Mouse (Mus musculus): ENCODE measurements around the gene Slc13a5. TPM values are rescaled to one million over a fixed set of nuclear protein-coding genes. Genes with fewer than 3 reads are reported as not detected.

Gene Slc13a5
- polyA plus RNA-seq, 1 experiment from 2014 or later = 0.35 TPM

- no peak overlapping the region for H3K4me3 ChIP-seq (ENCODE audit: low read length)
- no peak for ATAC-seq (ENCODE audit: low read depth)
- no peak overlapping the region for H3K4me2 ChIP-seq (ENCODE audit: low read depth, low read length)
- H3K36me3 ChIP-seq (ENCODE audit: control insufficient read depth, insufficient read depth, low read length) = no peaks in the 10 kb centered on the region
- H3K9me3 ChIP-seq (ENCODE audit: control insufficient read depth, low read length) = no peaks in the 10 kb centered on the region
- 82% methylated on average over 7 of the region's 7 CpGs for WGBS
- H3K9ac ChIP-seq (ENCODE audit: low read length) = no peak overlapping the region
- no peaks in the 10 kb centered on the region for H3K4me1 ChIP-seq (replicated peaks; ENCODE audit: control insufficient read depth, insufficient read depth, low read length)
- no peak overlapping the region for H3K27ac ChIP-seq (ENCODE audit: low read length)
- H3K27me3 ChIP-seq (ENCODE audit: control insufficient read depth, insufficient read depth, low read depth, low read length) = no peaks in the 10 kb centered on the region
Measured at GRCm38 (mm10) chr11:72232068-72232467, 35.0 kb downstream of the Slc13a5 start.

- H3K9ac ChIP-seq (ENCODE audit: low read length) = no peak overlapping the region
- WGBS = 88% methylated on average over 4 of the region's 4 CpGs
Measured at GRCm38 (mm10) chr11:72228513-72228912, 38.5 kb downstream of the Slc13a5 start.

GRCm38 (mm10) chr11:72226901-72227300, 40.1 kb downstream of the Slc13a5 start:
- no peak for ATAC-seq (ENCODE audit: low read depth)
- Histone ChIP-seq H3K36me3 (ENCODE audit: control insufficient read depth, insufficient read depth, low read length) (no peaks in the 10 kb centered on the region), H3K9me3 (ENCODE audit: control insufficient read depth, low read length) (no peaks in the 10 kb centered on the region), H3K4me2 (ENCODE audit: low read depth, low read length) (no peak overlapping the region), H3K4me1 (replicated peaks; ENCODE audit: control insufficient read depth, insufficient read depth, low read length) (no peaks in the 10 kb centered on the region), H3K4me3 (ENCODE audit: low read length) (no peak overlapping the region), H3K27me3 (ENCODE audit: control insufficient read depth, insufficient read depth, low read depth, low read length) (no peaks in the 10 kb centered on the region), H3K9ac (ENCODE audit: low read length) (no peak overlapping the region), H3K27ac (ENCODE audit: low read length) (no peak overlapping the region)
- 74% methylated on average over 6 of the region's 6 CpGs for WGBS

More at GRCm38 (mm10) chr11:72228513-72228912, 38.5 kb downstream of the Slc13a5 start:
- H3K27ac ChIP-seq (ENCODE audit: low read length) = no peak overlapping the region
- H3K9me3 ChIP-seq (ENCODE audit: control insufficient read depth, low read length) = no peaks in the 10 kb centered on the region
- H3K4me3 ChIP-seq (ENCODE audit: low read length) = no peak overlapping the region
- H3K36me3 ChIP-seq (ENCODE audit: control insufficient read depth, insufficient read depth, low read length) = no peaks in the 10 kb centered on the region
- ATAC-seq (ENCODE audit: low read depth) = no peak
- H3K4me1 ChIP-seq (replicated peaks; ENCODE audit: control insufficient read depth, insufficient read depth, low read length) = no peaks in the 10 kb centered on the region
- H3K4me2 ChIP-seq (ENCODE audit: low read depth, low read length) = no peak overlapping the region
- H3K27me3 ChIP-seq (ENCODE audit: control insufficient read depth, insufficient read depth, low read depth, low read length) = no peaks in the 10 kb centered on the region

- Histone ChIP-seq H3K9me3 (ENCODE audit: control insufficient read depth, low read length) (no peaks in the 10 kb centered on the region), H3K36me3 (ENCODE audit: control insufficient read depth, insufficient read depth, low read length) (no peaks in the 10 kb centered on the region), H3K9ac (ENCODE audit: low read length) (no peak overlapping the region), H3K4me2 (ENCODE audit: low read depth, low read length) (no peak overlapping the region), H3K27ac (ENCODE audit: low read length) (no peak overlapping the region), H3K4me1 (replicated peaks; ENCODE audit: control insufficient read depth, insufficient read depth, low read length) (no peaks in the 10 kb centered on the region), H3K4me3 (ENCODE audit: low read length) (no peak overlapping the region), H3K27me3 (ENCODE audit: control insufficient read depth, insufficient read depth, low read depth, low read length) (no peaks in the 10 kb centered on the region)
- no peak for ATAC-seq (ENCODE audit: low read depth)
- WGBS = 68% methylated on average over 10 of the region's 10 CpGs
Measured at GRCm38 (mm10) chr11:72226020-72226791, 40.8 kb downstream of the Slc13a5 start.

GRCm38 (mm10) chr11:72224865-72225264, 42.2 kb downstream of the Slc13a5 start:
- peak; percentile 63; the same call in 1 of the 2 replicates for ATAC-seq (ENCODE audit: low read depth)
- H3K4me2 ChIP-seq (ENCODE audit: low read depth, low read length) = no peak overlapping the region
- no peaks in the 10 kb centered on the region for H3K27me3 ChIP-seq (ENCODE audit: control insufficient read depth, insufficient read depth, low read depth, low read length)
- H3K4me1 ChIP-seq (replicated peaks; ENCODE audit: control insufficient read depth, insufficient read depth, low read length) = no peaks in the 10 kb centered on the region
- no peak overlapping the region for H3K27ac ChIP-seq (ENCODE audit: low read length)
- no peak overlapping the region for H3K4me3 ChIP-seq (ENCODE audit: low read length)
- H3K9me3 ChIP-seq (ENCODE audit: control insufficient read depth, low read length) = no peaks in the 10 kb centered on the region
- no peaks in the 10 kb centered on the region for H3K36me3 ChIP-seq (ENCODE audit: control insufficient read depth, insufficient read depth, low read length)
- 6% methylated on average over 5 of the region's 5 CpGs for WGBS
- no peak overlapping the region for H3K9ac ChIP-seq (ENCODE audit: low read length)

- H3K4me1 ChIP-seq (replicated peaks; ENCODE audit: control insufficient read depth, insufficient read depth, low read length) = no peaks in the 10 kb centered on the region
- H3K27ac ChIP-seq (ENCODE audit: low read length) = no peak overlapping the region
- ATAC-seq (ENCODE audit: low read depth) = no peak
- H3K9ac ChIP-seq (ENCODE audit: low read length) = no peak overlapping the region
- no peaks in the 10 kb centered on the region for H3K27me3 ChIP-seq (ENCODE audit: control insufficient read depth, insufficient read depth, low read depth, low read length)
- no peak overlapping the region for H3K4me3 ChIP-seq (ENCODE audit: low read length)
- WGBS = 66% methylated on average over 4 of the region's 4 CpGs
- no peak overlapping the region for H3K4me2 ChIP-seq (ENCODE audit: low read depth, low read length)
- no peaks in the 10 kb centered on the region for H3K9me3 ChIP-seq (ENCODE audit: control insufficient read depth, low read length)
- H3K36me3 ChIP-seq (ENCODE audit: control insufficient read depth, insufficient read depth, low read length) = no peaks in the 10 kb centered on the region
Measured at GRCm38 (mm10) chr11:72223414-72223813, 43.6 kb downstream of the Slc13a5 start.

GRCm38 (mm10) chr11:72221278-72221677, 45.7 kb downstream of the Slc13a5 start:
- Histone ChIP-seq H3K9me3 (ENCODE audit: control insufficient read depth, low read length) (no peaks in the 10 kb centered on the region), H3K4me3 (ENCODE audit: low read length) (no peak overlapping the region), H3K4me2 (ENCODE audit: low read depth, low read length) (no peak overlapping the region), H3K36me3 (ENCODE audit: control insufficient read depth, insufficient read depth, low read length) (no peaks in the 10 kb centered on the region), H3K27ac (ENCODE audit: low read length) (no peak overlapping the region), H3K9ac (ENCODE audit: low read length) (no peak overlapping the region), H3K27me3 (ENCODE audit: control insufficient read depth, insufficient read depth, low read depth, low read length) (no peaks in the 10 kb centered on the region), H3K4me1 (replicated peaks; ENCODE audit: control insufficient read depth, insufficient read depth, low read length) (peaks cover 5% of the 10 kb centered on the region; the same call in 1 of the 2 replicates)
- 13% methylated on average over 6 of the region's 6 CpGs for WGBS
- 0 out of 2 replicates have a peak, but pooled peaks have one; percentile 38 for ATAC-seq (ENCODE audit: low read depth)

- Histone ChIP-seq H3K27me3 (ENCODE audit: control insufficient read depth, insufficient read depth, low read depth, low read length) (no peaks in the 10 kb centered on the region), H3K4me1 (replicated peaks; ENCODE audit: control insufficient read depth, insufficient read depth, low read length) (peaks cover 15% of the 10 kb centered on the region; the same call in 1 of the 2 replicates), H3K36me3 (ENCODE audit: control insufficient read depth, insufficient read depth, low read length) (no peaks in the 10 kb centered on the region), H3K4me3 (ENCODE audit: low read length) (no peak overlapping the region), H3K4me2 (ENCODE audit: low read depth, low read length) (no peak overlapping the region), H3K9ac (ENCODE audit: low read length) (no peak overlapping the region), H3K9me3 (ENCODE audit: control insufficient read depth, low read length) (no peaks in the 10 kb centered on the region), H3K27ac (ENCODE audit: low read length) (no peak overlapping the region)
- ATAC-seq (ENCODE audit: low read depth) = no peak
- 69% methylated on average over 5 of the region's 5 CpGs for WGBS
Measured at GRCm38 (mm10) chr11:72217116-72217515, 49.9 kb downstream of the Slc13a5 start.

GRCm38 (mm10) chr11:72215410-72215797, 51.6 kb downstream of the Slc13a5 start, which contains the start of gene Med31:
Gene Med31 (minus strand): TSS chr11:72215592.
- Histone ChIP-seq H3K4me1 (replicated peaks; ENCODE audit: control insufficient read depth, insufficient read depth, low read length) (peaks cover 15% of the 10 kb centered on the region; the same call in 1 of the 2 replicates), H3K9me3 (ENCODE audit: control insufficient read depth, low read length) (no peaks in the 10 kb centered on the region), H3K4me2 (ENCODE audit: low read depth, low read length) (peak within 1 kb of the TSS; percentile 97), H3K4me3 (ENCODE audit: low read length) (peak within 1 kb of the TSS; percentile 88), H3K27ac (ENCODE audit: low read length) (peak within 1 kb of the TSS; percentile 67), H3K36me3 (ENCODE audit: control insufficient read depth, insufficient read depth, low read length) (peaks cover 11% of the 10 kb centered on the region), H3K27me3 (ENCODE audit: control insufficient read depth, insufficient read depth, low read depth, low read length) (no peaks in the 10 kb centered on the region), H3K9ac (ENCODE audit: low read length) (peak within 1 kb of the TSS; percentile 75)
- under 1% methylated on average over 29 of the region's 29 CpGs for WGBS
- peak; percentile 75 for ATAC-seq (ENCODE audit: low read depth)
